Mouse (Mus musculus): ENCODE measurements around the gene Prdm2. TPM values are rescaled to one million over a fixed set of nuclear protein-coding genes. Genes with fewer than 3 reads are reported as not detected.

Prdm2 gene
- polyA plus RNA-seq, 1 experiment from 2014 or later = 22.0 TPM

GRCm38 (mm10) chr4:143155871-143156270 lies 56.9 kb downstream of the Prdm2 start:
- Histone ChIP-seq H3K4me1 (ENCODE audit: control insufficient read depth, insufficient read depth, low read length) (peaks cover 27% of the 10 kb centered on the region), H3K4me2 (ENCODE audit: low read length) (no peak overlapping the region), H3K4me3 (replicated peaks; ENCODE audit: low read depth, low read length) (no peak overlapping the region), H3K27ac (replicated peaks; ENCODE audit: low read depth, low read length) (no peak overlapping the region), H3K36me3 (ENCODE audit: control insufficient read depth, insufficient read depth, low read length) (0 out of 2 replicates have a peak, but pooled peaks cover 3% of the 10 kb centered on the region), H3K9ac (replicated peaks; ENCODE audit: low read length) (no peak overlapping the region), H3K9me3 (ENCODE audit: control insufficient read depth, low read length) (no peaks in the 10 kb centered on the region), H3K27me3 (ENCODE audit: control insufficient read depth, insufficient read depth, low read length) (no peaks in the 10 kb centered on the region)
- ATAC-seq (ENCODE audit: low FRiP score, low TSS enrichment) (no peak), DNase-seq (no peak)
- 80% methylated on average over 4 of the region's 4 CpGs for WGBS

- no peak overlapping the region for H3K4me3 ChIP-seq (replicated peaks; ENCODE audit: low read depth, low read length)
- DNase-seq (no peak), ATAC-seq (ENCODE audit: low FRiP score, low TSS enrichment) (no peak)
- H3K9ac ChIP-seq (replicated peaks; ENCODE audit: low read length) = no peak overlapping the region
- 0 out of 2 replicates have a peak, but pooled peaks cover 3% of the 10 kb centered on the region for H3K36me3 ChIP-seq (ENCODE audit: control insufficient read depth, insufficient read depth, low read length)
- H3K4me2 ChIP-seq (ENCODE audit: low read length) = no peak overlapping the region
- 86% methylated on average over 4 of the region's 4 CpGs for WGBS
- H3K27me3 ChIP-seq (ENCODE audit: control insufficient read depth, insufficient read depth, low read length) = no peaks in the 10 kb centered on the region
- no peaks in the 10 kb centered on the region for H3K9me3 ChIP-seq (ENCODE audit: control insufficient read depth, low read length)
- H3K27ac ChIP-seq (replicated peaks; ENCODE audit: low read depth, low read length) = no peak overlapping the region
- peaks cover 20% of the 10 kb centered on the region for H3K4me1 ChIP-seq (ENCODE audit: control insufficient read depth, insufficient read depth, low read length)
These were observed 57.8 kb downstream of the Prdm2 start for GRCm38 (mm10) chr4:143155036-143155435.

- H3K4me1 ChIP-seq (ENCODE audit: control insufficient read depth, insufficient read depth, low read length) = peaks cover 15% of the 10 kb centered on the region
- no peaks in the 10 kb centered on the region for H3K9me3 ChIP-seq (ENCODE audit: control insufficient read depth, low read length)
- DNase-seq (no peak), ATAC-seq (ENCODE audit: low FRiP score, low TSS enrichment) (no peak)
- H3K9ac ChIP-seq (replicated peaks; ENCODE audit: low read length) = no peak overlapping the region
- H3K4me3 ChIP-seq (replicated peaks; ENCODE audit: low read depth, low read length) = no peak overlapping the region
- H3K36me3 ChIP-seq (ENCODE audit: control insufficient read depth, insufficient read depth, low read length) = 0 out of 2 replicates have a peak, but pooled peaks cover 3% of the 10 kb centered on the region
- no peak overlapping the region for H3K4me2 ChIP-seq (ENCODE audit: low read length)
- WGBS = 75% methylated on average over 6 of the region's 6 CpGs
- no peaks in the 10 kb centered on the region for H3K27me3 ChIP-seq (ENCODE audit: control insufficient read depth, insufficient read depth, low read length)
- H3K27ac ChIP-seq (replicated peaks; ENCODE audit: low read depth, low read length) = no peak overlapping the region
These were observed 58.2 kb downstream of the Prdm2 start for GRCm38 (mm10) chr4:143154571-143154970.

GRCm38 (mm10) chr4:143152634-143153033 lies 60.2 kb downstream of the Prdm2 start:
- H3K36me3 ChIP-seq (ENCODE audit: control insufficient read depth, insufficient read depth, low read length) = no peaks in the 10 kb centered on the region
- no peak overlapping the region for H3K27ac ChIP-seq (replicated peaks; ENCODE audit: low read depth, low read length)
- peaks cover 10% of the 10 kb centered on the region; the same call in 1 of the 2 replicates for H3K4me1 ChIP-seq (ENCODE audit: control insufficient read depth, insufficient read depth, low read length)
- no peak overlapping the region for H3K4me2 ChIP-seq (ENCODE audit: low read length)
- 98% methylated on average over 5 of the region's 5 CpGs for WGBS
- DNase-seq = no peak
- ATAC-seq (ENCODE audit: low FRiP score, low TSS enrichment) = no peak
- no peak overlapping the region for H3K9ac ChIP-seq (replicated peaks; ENCODE audit: low read length)
- H3K9me3 ChIP-seq (ENCODE audit: control insufficient read depth, low read length) = no peaks in the 10 kb centered on the region
- no peak overlapping the region for H3K4me3 ChIP-seq (replicated peaks; ENCODE audit: low read depth, low read length)
- H3K27me3 ChIP-seq (ENCODE audit: control insufficient read depth, insufficient read depth, low read length) = no peaks in the 10 kb centered on the region

- H3K27me3 ChIP-seq (ENCODE audit: control insufficient read depth, insufficient read depth, low read length) = no peaks in the 10 kb centered on the region
- H3K9me3 ChIP-seq (ENCODE audit: control insufficient read depth, low read length) = no peaks in the 10 kb centered on the region
- 0 out of 2 replicates have a peak, but pooled peaks cover under 1% of the 10 kb centered on the region for H3K4me1 ChIP-seq (ENCODE audit: control insufficient read depth, insufficient read depth, low read length)
- ATAC-seq (ENCODE audit: low FRiP score, low TSS enrichment) = no peak
- WGBS = 85% methylated on average over 1 of the region's 1 CpGs
- H3K4me3 ChIP-seq (replicated peaks; ENCODE audit: low read depth, low read length) = no peak overlapping the region
- DNase-seq = peak; percentile 25
- no peak overlapping the region for H3K27ac ChIP-seq (replicated peaks; ENCODE audit: low read depth, low read length)
- no peaks in the 10 kb centered on the region for H3K36me3 ChIP-seq (ENCODE audit: control insufficient read depth, insufficient read depth, low read length)
- no peak overlapping the region for H3K9ac ChIP-seq (replicated peaks; ENCODE audit: low read length)
- no peak overlapping the region for H3K4me2 ChIP-seq (ENCODE audit: low read length)
These were observed 61.5 kb downstream of the Prdm2 start for GRCm38 (mm10) chr4:143151267-143151666.

- 92% methylated on average over 3 of the region's 3 CpGs for WGBS
- Histone ChIP-seq H3K9me3 (ENCODE audit: control insufficient read depth, low read length) (no peaks in the 10 kb centered on the region), H3K4me1 (ENCODE audit: control insufficient read depth, insufficient read depth, low read length) (peaks cover 12% of the 10 kb centered on the region; the same call in 1 of the 2 replicates), H3K9ac (replicated peaks; ENCODE audit: low read length) (no peak overlapping the region), H3K4me3 (replicated peaks; ENCODE audit: low read depth, low read length) (no peak overlapping the region), H3K27ac (replicated peaks; ENCODE audit: low read depth, low read length) (no peak overlapping the region), H3K27me3 (ENCODE audit: control insufficient read depth, insufficient read depth, low read length) (no peaks in the 10 kb centered on the region), H3K36me3 (ENCODE audit: control insufficient read depth, insufficient read depth, low read length) (no peaks in the 10 kb centered on the region), H3K4me2 (ENCODE audit: low read length) (no peak overlapping the region)
- DNase-seq = no peak
- no peak for ATAC-seq (ENCODE audit: low FRiP score, low TSS enrichment)
These were observed 65.1 kb downstream of the Prdm2 start for GRCm38 (mm10) chr4:143147666-143148065.

- H3K4me2 ChIP-seq (ENCODE audit: low read length) = no peak overlapping the region
- H3K4me1 ChIP-seq (ENCODE audit: control insufficient read depth, insufficient read depth, low read length) = peaks cover 13% of the 10 kb centered on the region; the same call in 1 of the 2 replicates
- no peak overlapping the region for H3K9ac ChIP-seq (replicated peaks; ENCODE audit: low read length)
- WGBS = 55% methylated on average over 7 of the region's 7 CpGs
- peaks cover 21% of the 10 kb centered on the region for H3K36me3 ChIP-seq (ENCODE audit: control insufficient read depth, insufficient read depth, low read length)
- no peaks in the 10 kb centered on the region for H3K9me3 ChIP-seq (ENCODE audit: control insufficient read depth, low read length)
- H3K4me3 ChIP-seq (replicated peaks; ENCODE audit: low read depth, low read length) = no peak overlapping the region
- no peak for ATAC-seq (ENCODE audit: low FRiP score, low TSS enrichment)
- DNase-seq = no peak
- no peak overlapping the region for H3K27ac ChIP-seq (replicated peaks; ENCODE audit: low read depth, low read length)
- no peaks in the 10 kb centered on the region for H3K27me3 ChIP-seq (ENCODE audit: control insufficient read depth, insufficient read depth, low read length)
These were observed 69.2 kb downstream of the Prdm2 start for GRCm38 (mm10) chr4:143143615-143144014.

- Histone ChIP-seq H3K4me2 (ENCODE audit: low read length) (no peak overlapping the region), H3K4me3 (replicated peaks; ENCODE audit: low read depth, low read length) (no peak overlapping the region), H3K36me3 (ENCODE audit: control insufficient read depth, insufficient read depth, low read length) (peaks cover 25% of the 10 kb centered on the region), H3K9ac (replicated peaks; ENCODE audit: low read length) (no peak overlapping the region), H3K27me3 (ENCODE audit: control insufficient read depth, insufficient read depth, low read length) (no peaks in the 10 kb centered on the region), H3K9me3 (ENCODE audit: control insufficient read depth, low read length) (no peaks in the 10 kb centered on the region), H3K27ac (replicated peaks; ENCODE audit: low read depth, low read length) (no peak overlapping the region), H3K4me1 (ENCODE audit: control insufficient read depth, insufficient read depth, low read length) (peaks cover 13% of the 10 kb centered on the region; the same call in 1 of the 2 replicates)
- 80% methylated on average over 12 of the region's 12 CpGs for WGBS
- no peak for DNase-seq
- ATAC-seq (ENCODE audit: low FRiP score, low TSS enrichment) = no peak
These were observed 71.0 kb downstream of the Prdm2 start for GRCm38 (mm10) chr4:143141645-143142259.

GRCm38 (mm10) chr4:143140940-143141339 lies 71.9 kb downstream of the Prdm2 start:
- ATAC-seq (ENCODE audit: low FRiP score, low TSS enrichment) (no peak), DNase-seq (no peak)
- H3K4me3 ChIP-seq (replicated peaks; ENCODE audit: low read depth, low read length) = no peak overlapping the region
- no peak overlapping the region for H3K9ac ChIP-seq (replicated peaks; ENCODE audit: low read length)
- peaks cover 12% of the 10 kb centered on the region; the same call in 1 of the 2 replicates for H3K4me1 ChIP-seq (ENCODE audit: control insufficient read depth, insufficient read depth, low read length)
- peaks cover 26% of the 10 kb centered on the region for H3K36me3 ChIP-seq (ENCODE audit: control insufficient read depth, insufficient read depth, low read length)
- no peak overlapping the region for H3K27ac ChIP-seq (replicated peaks; ENCODE audit: low read depth, low read length)
- 97% methylated on average over 3 of the region's 3 CpGs for WGBS
- no peaks in the 10 kb centered on the region for H3K27me3 ChIP-seq (ENCODE audit: control insufficient read depth, insufficient read depth, low read length)
- no peaks in the 10 kb centered on the region for H3K9me3 ChIP-seq (ENCODE audit: control insufficient read depth, low read length)
- H3K4me2 ChIP-seq (ENCODE audit: low read length) = no peak overlapping the region

All from midbrain, embryonic 14.5 days (tissue).